Mouse (Mus musculus) spleen, adult 12 weeks (tissue): Measurements from ENCODE around the gene Mtrex.
A peak's percentile ranks its signal among the peaks of the same experiment; 100 is the strongest.

Source experiments
- DNase-seq: peaks from one replicate; pipeline ENCODE4 v3.0.0; 2022; ENCODE audit warnings: low spot score

Mtrex gene

GRCm38 (mm10) chr13:112867381-112867780 lies 59.8 kb downstream of the Mtrex start:
- DNase-seq: no peak

GRCm38 (mm10) chr13:112866782-112867181 lies 60.4 kb downstream of the Mtrex start:
- no peak for DNase-seq

DNA sequence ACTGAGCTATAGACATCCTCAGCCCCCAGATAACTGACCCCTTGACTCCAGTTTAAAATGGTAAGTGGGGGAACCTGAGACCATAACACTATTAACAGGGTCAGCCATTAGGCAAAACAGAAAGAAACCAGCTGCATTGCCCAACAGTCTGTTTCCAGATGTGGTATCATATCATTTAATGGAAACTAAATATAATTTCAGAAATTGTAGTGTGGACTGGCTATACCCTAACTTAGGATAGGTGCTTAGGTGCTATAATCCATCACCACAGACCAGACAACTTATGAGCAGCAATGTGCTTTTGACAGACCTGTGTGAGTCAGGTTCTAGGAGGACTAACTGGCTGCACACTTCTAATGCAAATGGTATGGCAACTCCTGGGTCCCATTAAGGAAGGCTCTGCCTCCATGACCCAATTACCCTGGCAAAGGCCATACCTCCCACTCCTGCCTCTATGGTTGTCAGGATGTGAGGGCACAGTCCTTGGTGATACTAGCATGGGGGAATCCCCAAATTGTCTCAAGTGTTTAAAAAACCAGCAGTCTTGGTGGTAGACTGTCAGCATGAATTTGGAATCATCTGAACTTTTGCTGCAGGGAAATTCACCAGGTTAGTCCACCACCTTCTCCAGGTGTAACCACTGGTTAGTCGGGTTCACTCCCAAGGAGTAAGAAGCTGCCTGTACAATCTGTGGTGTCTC lies 64.1 kb downstream of the Mtrex start:
- DNase-seq: no peak

GRCm38 (mm10) chr13:112862342-112862741 lies 64.9 kb downstream of the Mtrex start:
- no peak for DNase-seq

DNA sequence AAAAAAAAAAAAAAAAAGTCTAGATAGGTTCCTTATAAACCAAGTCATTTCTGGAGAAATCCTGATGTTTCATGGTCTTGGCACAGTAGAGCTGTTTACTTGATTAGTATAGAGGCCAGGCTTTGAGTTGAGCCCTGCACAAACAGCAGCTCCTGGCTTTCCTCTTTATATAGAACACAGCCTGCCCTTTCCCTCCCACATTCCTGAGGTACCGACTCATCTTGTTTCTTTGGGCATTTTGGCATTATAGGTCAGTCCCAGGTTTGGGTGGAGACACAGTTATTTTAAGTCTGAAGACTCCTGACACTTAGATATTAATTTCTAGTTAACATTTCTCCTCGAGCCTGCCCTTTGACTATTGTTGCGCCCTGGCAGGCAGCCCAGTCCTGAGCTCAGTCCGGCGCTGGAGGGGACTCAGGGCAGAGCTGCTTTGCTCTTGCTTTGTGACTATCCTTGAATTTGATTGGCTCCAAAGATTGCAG lies 65.3 kb downstream of the Mtrex start:
- DNase-seq: no peak

- no peak for DNase-seq
These were observed 66.3 kb downstream of the Mtrex start for GRCm38 (mm10) chr13:112860911-112861310.

DNA sequence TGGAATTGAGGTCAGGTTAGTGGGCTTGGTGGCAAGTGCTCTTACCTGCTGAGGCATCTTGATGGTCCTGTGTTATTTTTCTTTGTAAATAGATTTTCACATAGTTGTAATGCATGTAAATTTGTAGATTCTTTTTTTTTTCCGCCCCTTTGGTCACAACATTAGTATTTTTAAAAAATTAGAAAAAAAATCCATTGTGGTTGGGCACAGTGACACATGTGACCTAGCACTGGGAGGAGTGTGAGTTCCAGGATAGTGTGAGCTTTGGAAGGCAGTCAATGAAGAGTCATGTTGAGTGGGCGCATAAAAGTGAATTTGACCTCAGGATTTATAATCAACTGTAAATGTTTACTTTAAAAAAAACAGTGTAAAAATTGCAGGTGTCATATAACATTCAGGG lies 66.8 kb downstream of the Mtrex start:
- no peak for DNase-seq

DNA sequence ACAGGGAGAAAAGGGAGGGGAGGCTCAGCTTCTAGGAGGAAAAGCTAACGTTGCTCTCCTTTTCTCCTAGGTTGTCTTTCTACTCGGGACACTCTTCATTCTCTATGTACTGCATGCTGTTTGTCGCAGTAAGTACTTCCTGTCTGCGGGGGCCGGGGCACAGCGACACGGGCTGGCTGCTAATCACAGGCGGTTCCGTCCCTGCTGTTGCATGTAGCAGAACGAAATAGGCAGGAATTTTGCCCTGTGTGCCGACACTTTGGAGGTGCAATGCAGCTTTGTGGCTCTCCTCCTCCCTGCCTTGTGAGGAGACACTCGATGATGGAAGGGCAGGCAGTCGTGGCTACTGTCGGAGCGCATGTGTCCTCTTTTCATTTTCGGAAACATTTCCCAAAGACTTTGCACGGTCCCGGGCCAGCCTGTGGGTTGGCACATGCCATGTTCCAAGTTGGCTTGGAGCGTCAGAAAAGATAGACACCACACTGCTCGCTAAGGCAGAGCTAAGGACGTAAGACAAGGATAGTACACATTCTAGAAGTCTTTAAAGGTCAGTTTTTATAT lies 67.5 kb downstream of the Mtrex start:
- DNase-seq: no peak

DNA sequence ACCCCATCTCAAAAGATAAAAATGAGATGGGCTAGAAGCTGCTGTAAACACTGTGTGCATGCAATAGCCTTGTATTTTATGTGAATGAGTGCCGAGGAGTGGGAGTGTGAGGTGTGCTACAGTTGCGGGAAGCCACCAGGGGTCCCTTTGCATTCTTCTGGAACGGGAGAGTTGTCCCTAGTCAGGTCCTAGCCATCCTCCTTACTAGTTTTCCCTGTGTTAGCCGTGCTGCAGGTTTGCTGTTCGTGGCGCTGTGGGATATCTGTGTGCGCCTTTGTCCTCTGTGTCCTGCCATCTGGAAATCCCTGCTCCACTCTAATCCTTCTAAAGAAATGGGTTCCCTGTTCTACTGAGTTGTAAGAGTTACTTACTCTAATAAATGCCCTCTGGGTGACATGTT lies 69.3 kb downstream of the Mtrex start:
- no peak for DNase-seq

DNA sequence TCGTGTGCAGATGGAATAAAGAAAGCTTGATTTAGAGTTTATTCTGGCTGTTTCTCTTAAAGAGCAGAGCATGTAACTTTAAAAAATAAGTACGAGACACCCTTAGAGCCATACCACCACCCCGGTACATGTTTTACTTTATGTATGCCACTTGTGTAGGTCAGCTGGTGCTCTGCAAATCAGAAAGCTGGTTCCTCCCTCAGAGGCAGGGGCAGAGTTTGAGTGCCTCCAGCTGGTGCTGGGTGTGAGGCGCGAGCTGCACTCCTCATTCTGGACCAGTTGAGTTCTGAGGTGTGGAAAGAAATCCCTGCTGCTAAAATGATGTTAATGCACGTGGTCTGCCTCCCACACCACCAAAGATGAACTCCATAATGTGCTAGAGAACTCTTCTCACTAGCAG lies 72.8 kb downstream of the Mtrex start:
- DNase-seq: no peak

- DNase-seq: no peak
These were observed 73.4 kb downstream of the Mtrex start for GRCm38 (mm10) chr13:112853710-112854316.

DNA sequence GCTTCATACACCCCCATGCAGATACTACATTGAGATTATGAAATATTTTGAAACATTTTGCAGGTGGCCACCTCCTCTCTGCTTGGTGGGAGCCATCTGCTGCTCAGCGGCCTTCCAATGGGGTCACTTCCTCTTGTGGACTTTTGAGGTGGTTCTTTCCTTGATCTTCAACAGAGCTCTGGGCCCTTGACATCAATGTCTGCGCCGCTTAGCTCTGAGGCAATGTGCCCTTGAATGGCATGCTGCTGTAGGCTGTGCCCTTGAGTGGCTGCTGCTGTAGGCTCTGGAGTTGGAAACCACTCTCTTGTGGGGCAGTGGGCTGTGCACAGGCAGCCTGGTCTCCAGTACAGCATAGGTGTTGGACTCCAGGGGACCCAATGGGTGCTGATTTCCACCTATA lies 81.3 kb downstream of the Mtrex start:
- DNase-seq: no peak

DNA sequence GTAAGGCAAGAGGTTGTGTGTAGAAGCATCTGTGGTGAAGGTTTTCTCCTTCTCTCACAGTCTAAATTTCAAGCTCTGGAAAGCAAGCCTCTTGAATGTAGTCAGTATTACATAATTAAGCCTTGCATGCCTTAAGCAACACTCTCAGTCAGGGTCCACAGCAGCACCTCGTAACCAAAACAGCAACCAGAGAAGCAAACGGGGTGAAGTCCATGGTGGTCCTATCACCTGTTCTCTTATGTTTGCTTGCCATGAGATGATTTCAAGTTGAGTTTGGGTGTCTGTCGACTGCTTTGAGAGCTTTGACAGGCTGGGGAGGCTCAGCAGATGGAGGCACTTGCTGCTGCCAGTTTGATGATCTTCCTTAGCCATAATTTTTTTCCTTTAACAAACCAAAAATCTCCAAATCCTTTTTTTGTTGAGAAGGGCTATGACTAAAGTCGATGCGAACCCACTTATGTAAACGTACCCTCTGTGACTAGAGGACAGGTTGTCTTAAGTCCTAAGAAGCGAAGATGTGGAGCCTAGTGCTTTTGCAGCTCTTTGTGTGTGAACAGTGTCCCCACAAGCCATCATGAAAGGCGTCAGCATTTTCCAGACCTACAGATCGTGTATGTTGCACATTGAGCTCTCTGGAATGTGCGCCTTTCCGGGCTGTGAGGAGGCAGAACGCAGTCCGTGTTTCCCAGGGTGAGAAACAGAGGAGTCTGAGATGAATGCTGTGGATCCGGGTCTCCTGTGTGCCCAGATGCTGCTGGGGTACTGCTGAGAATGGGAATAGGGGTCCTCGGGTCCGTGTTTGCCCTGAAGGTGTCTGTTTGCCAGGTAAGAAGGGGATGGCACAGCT lies 86.7 kb downstream of the Mtrex start:
- no peak for DNase-seq

DNA sequence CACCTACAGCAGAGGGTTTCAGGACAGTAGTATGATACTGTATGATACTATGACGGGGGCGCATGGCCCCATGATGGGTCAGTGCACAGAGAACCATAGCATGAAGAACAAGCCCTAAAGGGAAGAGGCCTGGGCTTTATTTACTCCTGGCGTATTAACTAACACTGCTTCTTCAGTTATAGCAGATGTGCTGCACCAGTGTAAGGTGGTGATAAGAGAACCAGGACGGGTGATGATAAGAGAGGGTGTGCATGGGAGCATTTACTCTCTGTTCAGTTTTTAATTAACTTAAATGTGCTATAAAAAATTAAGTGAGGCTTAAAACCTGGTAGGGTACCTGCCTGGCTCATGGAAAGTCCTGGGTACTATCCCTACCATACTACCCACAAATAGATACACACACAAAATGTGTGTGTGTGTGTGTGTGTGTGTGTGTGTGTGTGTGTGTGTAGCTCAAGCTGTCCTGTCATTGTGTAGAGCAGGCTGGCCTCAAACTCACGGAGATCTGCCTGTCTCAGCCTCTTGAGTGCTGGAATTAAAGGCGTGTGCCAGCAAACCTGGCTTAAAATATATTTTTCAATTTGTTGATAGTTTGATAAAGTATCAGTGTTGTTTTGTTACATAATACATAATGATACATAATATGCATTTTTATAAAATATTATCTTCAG lies 88.5 kb downstream of the Mtrex start:
- DNase-seq: peak; percentile 54

- no peak for DNase-seq
These were observed 89.5 kb downstream of the Mtrex start for GRCm38 (mm10) chr13:112837621-112838155.

DNA sequence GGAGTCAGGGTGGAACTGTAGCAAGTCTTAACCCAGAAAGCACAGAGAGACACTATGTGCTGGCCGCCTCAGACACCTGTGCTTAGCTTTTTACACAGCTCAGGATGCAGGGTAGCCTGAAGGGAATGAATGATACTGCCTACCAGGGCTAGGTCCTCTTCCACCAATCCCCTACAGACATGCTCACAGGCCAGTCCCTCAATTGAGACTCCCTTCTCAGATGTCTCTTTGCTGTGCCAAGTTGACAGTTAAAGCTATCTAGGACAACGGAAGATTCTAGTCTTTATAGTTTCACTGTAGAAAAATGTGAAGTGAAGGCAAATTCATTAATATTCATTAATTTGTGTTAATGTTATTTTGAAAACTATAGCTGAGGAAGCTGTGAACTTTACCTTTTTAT lies 90.2 kb downstream of the Mtrex start:
- DNase-seq: no peak

DNA sequence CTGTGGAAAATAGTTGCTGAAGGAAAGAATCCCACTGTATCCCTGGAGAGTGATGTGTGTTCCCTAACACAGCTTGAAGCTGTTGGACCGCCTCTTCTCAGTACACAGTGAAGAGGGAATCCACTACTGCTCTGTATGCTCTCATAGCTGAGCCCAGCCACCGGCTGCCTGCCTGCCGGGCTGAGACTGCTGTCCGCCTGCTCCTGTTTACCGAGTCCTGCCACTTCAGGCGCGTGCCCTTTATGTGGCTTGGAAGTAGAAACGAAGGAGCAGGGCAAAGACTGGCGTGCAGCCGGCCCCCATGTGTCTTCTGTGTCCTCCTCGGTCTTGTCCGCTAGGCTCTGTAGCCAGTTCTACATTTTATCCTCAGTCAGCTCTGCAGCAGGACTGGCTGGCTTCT lies 92.1 kb downstream of the Mtrex start:
- DNase-seq: no peak

DNA sequence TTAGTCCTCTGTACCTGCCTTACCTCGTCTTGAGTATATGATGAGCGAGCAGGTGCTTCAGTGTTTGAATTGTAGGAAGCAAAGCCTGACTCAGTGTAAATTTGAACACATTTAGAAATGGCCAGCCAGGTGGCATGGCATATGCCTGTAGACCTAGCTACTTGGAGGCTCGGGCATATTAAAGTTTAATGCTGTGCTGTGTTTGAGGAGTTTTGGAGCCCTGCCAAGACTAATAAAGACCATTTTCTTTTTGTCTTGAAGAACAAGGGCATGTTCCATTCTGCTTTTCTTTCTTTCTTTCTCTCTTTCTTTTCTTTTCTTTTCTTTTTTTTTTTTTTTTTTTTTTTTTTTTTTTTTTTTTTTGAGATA lies 93.3 kb downstream of the Mtrex start:
- DNase-seq: no peak

GRCm38 (mm10) chr13:112833253-112833894 lies 93.8 kb downstream of the Mtrex start:
- DNase-seq: no peak

GRCm38 (mm10) chr13:112832589-112832988 lies 94.6 kb downstream of the Mtrex start:
- no peak for DNase-seq

DNA sequence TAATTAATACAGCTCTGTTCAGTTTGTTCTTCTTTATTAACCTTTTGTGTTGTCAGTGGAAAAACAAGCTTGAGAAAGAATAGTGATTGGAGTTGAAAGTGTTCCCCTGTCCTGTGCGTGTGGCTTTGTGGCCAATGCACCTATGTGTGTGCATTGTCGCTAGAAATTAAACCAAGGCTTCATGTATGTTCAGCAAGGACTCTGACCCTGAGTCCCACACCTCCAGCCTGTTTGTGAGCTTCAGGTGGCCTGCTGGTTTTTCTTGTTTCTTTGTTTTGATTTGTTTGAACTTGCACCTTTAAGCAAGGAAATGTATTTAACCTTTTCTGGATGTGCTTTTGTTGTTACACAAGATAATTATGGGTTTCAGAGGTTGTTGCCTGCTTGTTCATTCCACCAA lies 97.6 kb downstream of the Mtrex start:
- DNase-seq: no peak
